Mouse (Mus musculus) kidney, embryonic 15.5 days (tissue): ENCODE measurements at regions not wholly inside any gene's neighbourhood (a gene's known extent, or its start where the extent isn't known, plus 50 kb on each side); places are given as distances from the start of the nearest gene placed in this dataset.

Experiments
- ATAC-seq: fragments of 200-750 bp; cut with Nextera tagmentation; replicated peaks from 2 replicates; pipeline ENCODE4 v1.8.0; 2017; ENCODE audit warnings: moderate TSS enrichment; ENCODE audit not compliant: low FRiP score
- H3K27ac ChIP-seq: fragments of 300-500 bp; sonication (generic); 2 replicates; pipeline ENCODE4 v1.5.1; 2015; ENCODE audit warnings: mild to moderate bottlenecking, inconsistent platforms
- H3K27me3 ChIP-seq: fragments of 300-500 bp; sonication (generic); 2 replicates; pipeline ENCODE4 v1.6.1; 2015; ENCODE audit warnings: inconsistent platforms
- H3K36me3 ChIP-seq: fragments of 300-500 bp; sonication (generic); 2 replicates; pipeline ENCODE4 v1.6.1; 2015; ENCODE audit warnings: inconsistent platforms
- H3K4me1 ChIP-seq: fragments of 300-500 bp; sonication (generic); 2 replicates; pipeline ENCODE4 v1.6.1; 2015; ENCODE audit warnings: inconsistent platforms
- H3K4me2 ChIP-seq: fragments of 300-500 bp; sonication (generic); 2 replicates; pipeline ENCODE4 v1.6.1; 2015; ENCODE audit warnings: moderate library complexity, mild to moderate bottlenecking, inconsistent platforms
- H3K4me3 ChIP-seq: fragments of 300-500 bp; sonication (generic); replicated peaks from 2 replicates; pipeline ENCODE4 v1.5.1; 2015; ENCODE audit warnings: mild to moderate bottlenecking, inconsistent platforms
- H3K9ac ChIP-seq: fragments of 300-500 bp; sonication (generic); 2 replicates; pipeline ENCODE4 v1.6.1; 2015; ENCODE audit warnings: mild to moderate bottlenecking, inconsistent platforms
- H3K9me3 ChIP-seq: fragments of 300-500 bp; sonication (generic); replicated peaks from 2 replicates; pipeline ENCODE4 v1.6.1; 2016; ENCODE audit warnings: inconsistent platforms
- WGBS: fragments of 180-500 bp; shearing (Covaris S2); methylation state at CpG from one replicate; pipeline ENCODE4 v1.1.7; 2015; ENCODE audit warnings: mixed read lengths; 5-methylcytosine and 5-hydroxymethylcytosine counted together

GRCm38 (mm10) chr15:59886036-59886435 lies 130.4 kb downstream of the 4933412E24Rik start:
- no peaks in the 10 kb centered on the region for H3K27me3 ChIP-seq
- H3K4me1 ChIP-seq, result no peaks in the 10 kb centered on the region
- H3K4me3 ChIP-seq, result no peak overlapping the region
- no peaks in the 10 kb centered on the region for H3K9me3 ChIP-seq
- no peak overlapping the region for H3K27ac ChIP-seq
- no peak for ATAC-seq
- H3K9ac ChIP-seq, result no peak overlapping the region
- H3K4me2 ChIP-seq, result no peak overlapping the region
- 82% methylated on average over 2 of the region's 2 CpGs for WGBS
- H3K36me3 ChIP-seq, result no peaks in the 10 kb centered on the region

- no peak overlapping the region for H3K4me2 ChIP-seq
- H3K4me1 ChIP-seq, result no peaks in the 10 kb centered on the region
- H3K4me3 ChIP-seq, result no peak overlapping the region
- no peaks in the 10 kb centered on the region for H3K9me3 ChIP-seq
- H3K27me3 ChIP-seq, result no peaks in the 10 kb centered on the region
- H3K36me3 ChIP-seq, result no peaks in the 10 kb centered on the region
- ATAC-seq, result no peak
- WGBS, result 92% methylated on average over 5 of the region's 5 CpGs
- H3K9ac ChIP-seq, result no peak overlapping the region
- no peak overlapping the region for H3K27ac ChIP-seq
These were observed 134.0 kb downstream of the 4933412E24Rik start for GRCm38 (mm10) chr15:59882444-59882843.

- H3K36me3 ChIP-seq, result no peaks in the 10 kb centered on the region
- H3K27me3 ChIP-seq, result no peaks in the 10 kb centered on the region
- no peak for ATAC-seq
- H3K4me2 ChIP-seq, result no peak overlapping the region
- no peaks in the 10 kb centered on the region for H3K9me3 ChIP-seq
- no peak overlapping the region for H3K27ac ChIP-seq
- H3K9ac ChIP-seq, result no peak overlapping the region
- WGBS, result 93% methylated on average over 5 of the region's 5 CpGs
- H3K4me1 ChIP-seq, result no peaks in the 10 kb centered on the region
- no peak overlapping the region for H3K4me3 ChIP-seq
These were observed 136.0 kb downstream of the 4933412E24Rik start for GRCm38 (mm10) chr15:59880426-59880825.

DNA sequence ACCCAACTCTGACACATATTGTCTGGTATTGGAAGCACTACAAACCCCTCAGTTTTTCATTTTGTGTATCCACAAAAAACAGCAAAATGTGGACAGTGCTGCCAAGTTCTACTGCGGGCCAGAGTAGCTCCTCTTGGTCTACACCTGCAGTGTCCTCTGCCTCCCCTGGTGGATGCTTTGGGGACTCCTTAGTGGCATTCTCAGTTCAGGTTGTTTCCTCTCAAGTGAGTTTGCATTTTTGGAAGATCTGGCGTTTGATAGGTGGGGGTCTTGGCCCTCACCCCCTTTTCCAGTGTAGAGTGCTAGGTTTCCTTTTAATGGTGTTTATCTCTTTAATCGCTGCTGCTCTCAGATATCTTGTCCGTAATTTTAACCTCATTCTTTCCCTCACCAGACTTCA lies 137.1 kb downstream of the 4933412E24Rik start:
- H3K9ac ChIP-seq, result no peak overlapping the region
- no peaks in the 10 kb centered on the region for H3K4me1 ChIP-seq
- ATAC-seq, result no peak
- no peak overlapping the region for H3K4me2 ChIP-seq
- no peaks in the 10 kb centered on the region for H3K9me3 ChIP-seq
- 81% methylated on average over 4 of the region's 4 CpGs for WGBS
- H3K27ac ChIP-seq, result no peak overlapping the region
- no peaks in the 10 kb centered on the region for H3K36me3 ChIP-seq
- no peaks in the 10 kb centered on the region for H3K27me3 ChIP-seq
- H3K4me3 ChIP-seq, result no peak overlapping the region

GRCm38 (mm10) chr15:59876279-59876742 lies 140.1 kb downstream of the 4933412E24Rik start:
- no peak overlapping the region for H3K9ac ChIP-seq
- no peak for ATAC-seq
- H3K27ac ChIP-seq, result no peak overlapping the region
- no peaks in the 10 kb centered on the region for H3K4me1 ChIP-seq
- no peak overlapping the region for H3K4me2 ChIP-seq
- WGBS, result 70% methylated on average over 7 of the region's 7 CpGs
- H3K27me3 ChIP-seq, result no peaks in the 10 kb centered on the region
- no peaks in the 10 kb centered on the region for H3K36me3 ChIP-seq
- H3K4me3 ChIP-seq, result no peak overlapping the region
- H3K9me3 ChIP-seq, result no peaks in the 10 kb centered on the region

DNA sequence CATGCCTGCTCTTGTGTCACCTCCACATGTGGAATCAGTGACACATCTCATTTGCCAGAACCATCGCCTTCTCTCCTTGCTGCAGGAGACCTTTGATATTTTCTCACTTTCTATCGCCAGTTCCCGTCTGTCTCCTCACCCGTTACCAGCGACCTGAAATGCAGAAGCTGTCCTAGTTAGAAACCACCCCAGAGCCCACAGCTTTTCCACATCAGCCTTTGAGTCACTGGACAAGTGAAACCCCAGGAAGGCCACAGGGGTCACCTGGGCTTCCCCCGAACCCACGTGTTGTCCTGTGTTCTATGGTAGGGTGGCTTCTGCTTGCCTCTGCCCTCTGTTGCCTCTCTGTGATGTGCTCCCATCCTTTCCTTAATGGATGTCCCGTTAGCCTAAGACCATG lies 149.7 kb downstream of the 4933412E24Rik start:
- no peak overlapping the region for H3K4me3 ChIP-seq
- H3K4me2 ChIP-seq, result no peak overlapping the region
- 0 out of 2 replicates have a peak, but pooled peaks cover 3% of the 10 kb centered on the region for H3K27me3 ChIP-seq
- ATAC-seq, result no peak
- no peaks in the 10 kb centered on the region for H3K9me3 ChIP-seq
- no peaks in the 10 kb centered on the region for H3K4me1 ChIP-seq
- H3K9ac ChIP-seq, result no peak overlapping the region
- H3K36me3 ChIP-seq, result no peaks in the 10 kb centered on the region
- no peak overlapping the region for H3K27ac ChIP-seq
- 86% methylated on average over 8 of the region's 8 CpGs for WGBS

GRCm38 (mm10) chr15:59864746-59865499 lies 151.5 kb downstream of the 4933412E24Rik start:
- no peak for ATAC-seq
- H3K36me3 ChIP-seq, result no peaks in the 10 kb centered on the region
- no peaks in the 10 kb centered on the region for H3K4me1 ChIP-seq
- no peaks in the 10 kb centered on the region for H3K9me3 ChIP-seq
- WGBS, result 44% methylated on average over 18 of the region's 18 CpGs
- peak overlapping the region; percentile 38 for H3K4me2 ChIP-seq
- no peak overlapping the region for H3K9ac ChIP-seq
- no peak overlapping the region for H3K27ac ChIP-seq
- no peak overlapping the region for H3K4me3 ChIP-seq
- H3K27me3 ChIP-seq, result 0 out of 2 replicates have a peak, but pooled peaks cover 3% of the 10 kb centered on the region

DNA sequence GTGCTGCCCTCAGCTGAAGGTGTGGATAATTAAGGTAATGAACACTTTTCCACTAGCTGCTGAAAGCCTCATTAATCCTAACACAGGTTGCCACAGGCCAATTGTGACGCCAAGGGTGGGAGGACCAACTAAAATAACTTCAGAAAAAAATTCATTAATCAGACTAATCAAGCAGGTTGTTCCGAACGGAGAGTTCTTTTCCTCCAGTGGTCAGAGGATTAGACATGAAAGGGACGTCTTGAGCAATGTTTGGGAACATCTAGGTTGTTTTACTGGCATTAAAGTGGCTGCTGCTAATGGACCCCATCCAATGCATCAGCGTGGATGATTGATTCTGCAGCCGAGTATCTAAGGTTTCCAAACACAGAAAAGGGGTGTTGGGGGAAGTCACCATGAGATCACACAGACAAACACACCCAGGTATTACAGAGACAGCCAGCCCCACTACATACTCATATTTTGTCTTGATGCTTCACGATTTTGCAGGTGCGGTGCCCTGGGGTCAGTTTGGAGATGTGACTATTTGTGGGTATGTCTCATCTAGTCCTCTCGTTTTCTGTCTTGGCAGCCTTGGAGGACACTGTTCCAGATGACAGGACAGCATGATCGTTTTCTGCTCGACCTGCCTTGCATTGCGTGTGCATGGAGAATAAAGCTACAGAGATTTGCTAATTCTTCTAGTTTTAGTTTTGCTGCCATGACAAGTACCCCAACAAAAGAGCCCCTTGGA lies 164.0 kb downstream of the 4933412E24Rik start:
- no peaks in the 10 kb centered on the region for H3K9me3 ChIP-seq
- 0 out of 2 replicates have a peak, but pooled peaks cover 10% of the 10 kb centered on the region for H3K4me1 ChIP-seq
- H3K27me3 ChIP-seq, result no peaks in the 10 kb centered on the region
- WGBS, result 45% methylated on average over 12 of the region's 12 CpGs
- H3K4me3 ChIP-seq, result no peak overlapping the region
- no peaks in the 10 kb centered on the region for H3K36me3 ChIP-seq
- no peak overlapping the region for H3K4me2 ChIP-seq
- no peak for ATAC-seq
- no peak overlapping the region for H3K9ac ChIP-seq
- H3K27ac ChIP-seq, result no peak overlapping the region

- Histone ChIP-seq H3K4me1 (no peaks in the 10 kb centered on the region), H3K36me3 (no peaks in the 10 kb centered on the region), H3K4me2 (no peak overlapping the region), H3K4me3 (no peak overlapping the region), H3K9me3 (no peaks in the 10 kb centered on the region), H3K9ac (no peak overlapping the region), H3K27me3 (no peaks in the 10 kb centered on the region), H3K27ac (no peak overlapping the region)
- WGBS, result 77% methylated on average over 7 of the region's 7 CpGs
- no peak for ATAC-seq
These were observed 171.2 kb downstream of the 4933412E24Rik start for GRCm38 (mm10) chr15:59845158-59845739.

- H3K4me1 ChIP-seq, result 0 out of 2 replicates have a peak, but pooled peaks cover 2% of the 10 kb centered on the region
- H3K9me3 ChIP-seq, result no peaks in the 10 kb centered on the region
- no peak for ATAC-seq
- H3K27me3 ChIP-seq, result no peaks in the 10 kb centered on the region
- no peak overlapping the region for H3K4me3 ChIP-seq
- no peaks in the 10 kb centered on the region for H3K36me3 ChIP-seq
- no peak overlapping the region for H3K27ac ChIP-seq
- H3K4me2 ChIP-seq, result no peak overlapping the region
- 63% methylated on average over 5 of the region's 5 CpGs for WGBS
- no peak overlapping the region for H3K9ac ChIP-seq
These were observed 179.8 kb downstream of the 4933412E24Rik start for GRCm38 (mm10) chr15:59836631-59837030.

- Histone ChIP-seq H3K36me3 (no peaks in the 10 kb centered on the region), H3K27me3 (no peaks in the 10 kb centered on the region), H3K27ac (no peak overlapping the region), H3K4me1 (peaks cover 4% of the 10 kb centered on the region), H3K4me3 (no peak overlapping the region), H3K4me2 (no peak overlapping the region), H3K9me3 (no peaks in the 10 kb centered on the region), H3K9ac (no peak overlapping the region)
- ATAC-seq, result no peak
- 89% methylated on average over 3 of the region's 3 CpGs for WGBS
These were observed 183.2 kb downstream of the 4933412E24Rik start for GRCm38 (mm10) chr15:59833232-59833631.

DNA sequence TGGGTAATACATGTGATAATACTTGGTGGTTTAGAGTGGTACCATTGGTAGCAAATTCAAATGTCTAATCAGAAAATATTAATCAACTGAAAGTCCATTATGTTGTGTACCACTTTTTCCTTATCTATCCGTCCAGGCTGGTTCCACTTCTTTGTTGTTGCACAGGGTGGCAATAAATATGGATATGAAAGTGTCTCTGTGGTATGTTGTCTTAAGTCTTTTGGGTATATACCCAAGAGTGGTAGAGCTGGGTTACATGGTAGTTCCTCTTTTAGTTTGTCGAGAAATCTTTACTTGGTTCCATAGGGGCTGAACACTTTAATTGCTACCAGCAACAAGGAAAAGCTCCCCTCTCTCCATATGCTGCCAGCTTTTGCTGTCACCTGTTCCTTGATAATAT lies 184.9 kb downstream of the 4933412E24Rik start:
- 83% methylated on average over 2 of the region's 2 CpGs for WGBS
- H3K27me3 ChIP-seq, result no peaks in the 10 kb centered on the region
- H3K9me3 ChIP-seq, result no peaks in the 10 kb centered on the region
- H3K9ac ChIP-seq, result no peak overlapping the region
- H3K4me2 ChIP-seq, result no peak overlapping the region
- ATAC-seq, result no peak
- H3K27ac ChIP-seq, result no peak overlapping the region
- no peaks in the 10 kb centered on the region for H3K36me3 ChIP-seq
- no peak overlapping the region for H3K4me3 ChIP-seq
- H3K4me1 ChIP-seq, result peaks cover 21% of the 10 kb centered on the region
